Mouse (Mus musculus) ovary, postnatal 14 days (tissue): Measurements from ENCODE around the gene Ntrk2.
"Not testable (repeated sequence)": the region's sequence is repeated elsewhere in the genome, so short reads cannot be mapped to it uniquely, and the experiment has no call there.

Source experiments
- DNase-seq: peaks from one replicate; pipeline ENCODE4 v3.0.0; 2022; ENCODE audit warnings: low spot score

The Ntrk2 gene

DNA sequence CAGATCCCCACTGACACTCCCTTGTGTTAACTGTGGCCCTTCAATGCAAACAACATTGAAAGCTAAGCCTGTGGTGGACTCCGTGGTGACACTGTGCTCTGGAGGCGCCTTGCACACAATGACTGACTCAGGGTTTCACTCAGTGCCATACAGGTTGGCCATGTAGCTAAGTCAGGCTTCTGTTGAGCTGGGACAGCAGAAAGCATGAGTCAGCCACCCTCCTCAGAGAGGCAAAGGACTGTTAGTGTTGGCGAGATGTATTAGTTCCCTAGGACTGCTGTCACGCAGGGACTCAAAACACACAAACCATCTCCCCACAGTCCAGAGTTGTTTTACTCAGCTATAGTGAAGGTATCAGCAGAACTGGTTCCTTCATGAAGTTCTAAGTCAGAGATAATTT lies 245.8 kb downstream of the Ntrk2 start:
- no peak for DNase-seq

DNA sequence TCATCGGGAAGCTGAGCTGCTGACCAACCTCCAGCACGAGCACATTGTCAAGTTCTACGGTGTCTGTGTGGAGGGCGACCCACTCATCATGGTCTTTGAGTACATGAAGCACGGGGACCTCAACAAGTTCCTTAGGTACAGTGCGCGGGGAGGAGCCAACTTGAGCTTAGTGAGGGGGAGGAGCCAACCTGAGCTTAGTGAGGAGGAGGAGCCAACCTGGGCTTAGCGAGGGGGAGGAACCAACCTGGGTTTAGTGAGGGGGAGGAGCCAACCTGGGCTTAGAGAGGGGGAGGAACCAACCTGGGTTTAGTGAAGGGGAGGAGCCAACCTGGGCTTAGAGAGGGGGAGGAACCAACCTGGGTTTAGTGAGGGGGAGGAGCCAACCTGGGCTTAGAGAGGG lies 248.0 kb downstream of the Ntrk2 start:
- not testable (repeated sequence) for DNase-seq

DNA sequence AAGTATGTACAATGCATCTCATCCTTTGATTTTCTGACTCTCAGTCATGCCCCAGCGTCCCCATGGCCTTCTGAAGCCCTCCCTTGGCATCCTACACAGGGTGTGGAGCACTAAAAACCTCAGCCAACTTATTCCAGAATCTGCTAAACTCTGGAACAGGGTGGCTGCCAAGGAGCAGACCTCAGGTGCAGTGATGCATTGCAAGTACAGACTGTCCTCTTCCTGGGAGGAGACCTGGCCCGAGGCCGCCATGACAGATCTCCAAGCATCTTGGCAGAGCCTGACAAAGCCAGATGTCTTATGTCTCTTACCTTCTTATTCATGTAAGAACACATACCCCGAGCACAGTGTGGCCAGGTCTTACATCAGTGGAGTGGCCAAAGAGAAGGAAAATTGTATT lies 250.5 kb downstream of the Ntrk2 start:
- DNase-seq: no peak

- DNase-seq: no peak
Observed at GRCm38 (mm10) chr13:59057886-59058285, 251.5 kb downstream of the Ntrk2 start.

- DNase-seq: no peak
Observed at GRCm38 (mm10) chr13:59059118-59059517, 252.7 kb downstream of the Ntrk2 start.

DNA sequence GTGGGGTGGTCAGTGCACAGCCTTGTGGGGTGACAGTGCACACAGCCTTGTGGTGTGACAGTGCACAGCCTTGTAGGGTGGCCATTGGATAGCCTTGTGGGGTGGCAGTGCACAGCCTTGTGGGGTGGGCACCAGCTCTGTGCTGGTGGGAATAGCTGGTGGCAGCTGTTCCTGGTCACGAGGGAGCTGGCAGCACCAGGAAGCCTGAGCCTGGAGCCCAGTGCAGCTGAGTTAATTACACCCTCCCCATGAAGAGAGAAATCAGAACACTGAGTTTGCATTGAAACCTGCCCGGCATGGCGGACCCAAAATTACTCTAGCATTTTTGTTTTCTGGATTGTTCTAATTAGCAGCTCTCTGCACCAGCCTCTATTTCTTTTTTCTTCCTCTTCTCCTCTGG lies 259.3 kb downstream of the Ntrk2 start:
- no peak for DNase-seq

- DNase-seq: peak; percentile 77
Observed at GRCm38 (mm10) chr13:59073635-59074256, 267.4 kb downstream of the Ntrk2 start.

- no peak for DNase-seq
Observed at GRCm38 (mm10) chr13:59076489-59076888, 270.1 kb downstream of the Ntrk2 start.

GRCm38 (mm10) chr13:59079761-59080461 lies 273.5 kb downstream of the Ntrk2 start:
- DNase-seq: no peak

GRCm38 (mm10) chr13:59080468-59080867 lies 274.1 kb downstream of the Ntrk2 start:
- DNase-seq: no peak

DNA sequence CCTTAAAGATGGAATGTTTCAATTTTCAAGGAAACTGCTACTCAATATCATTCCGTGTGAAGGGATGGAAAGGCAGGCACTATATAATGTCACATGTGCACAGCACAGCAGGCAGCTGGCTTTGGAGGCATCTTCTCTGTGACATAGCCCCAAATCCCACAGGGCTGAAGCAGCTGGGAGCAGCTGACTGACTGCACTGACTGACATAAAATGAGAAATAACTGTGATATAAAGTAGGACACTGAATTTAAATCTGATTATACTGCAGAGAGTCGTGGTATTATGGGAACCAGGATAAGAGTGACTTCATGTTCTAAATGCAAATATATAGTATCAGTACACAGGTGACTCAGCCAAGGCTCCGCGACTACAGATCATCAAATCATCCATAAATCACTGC lies 282.6 kb downstream of the Ntrk2 start:
- DNase-seq: no peak

DNA sequence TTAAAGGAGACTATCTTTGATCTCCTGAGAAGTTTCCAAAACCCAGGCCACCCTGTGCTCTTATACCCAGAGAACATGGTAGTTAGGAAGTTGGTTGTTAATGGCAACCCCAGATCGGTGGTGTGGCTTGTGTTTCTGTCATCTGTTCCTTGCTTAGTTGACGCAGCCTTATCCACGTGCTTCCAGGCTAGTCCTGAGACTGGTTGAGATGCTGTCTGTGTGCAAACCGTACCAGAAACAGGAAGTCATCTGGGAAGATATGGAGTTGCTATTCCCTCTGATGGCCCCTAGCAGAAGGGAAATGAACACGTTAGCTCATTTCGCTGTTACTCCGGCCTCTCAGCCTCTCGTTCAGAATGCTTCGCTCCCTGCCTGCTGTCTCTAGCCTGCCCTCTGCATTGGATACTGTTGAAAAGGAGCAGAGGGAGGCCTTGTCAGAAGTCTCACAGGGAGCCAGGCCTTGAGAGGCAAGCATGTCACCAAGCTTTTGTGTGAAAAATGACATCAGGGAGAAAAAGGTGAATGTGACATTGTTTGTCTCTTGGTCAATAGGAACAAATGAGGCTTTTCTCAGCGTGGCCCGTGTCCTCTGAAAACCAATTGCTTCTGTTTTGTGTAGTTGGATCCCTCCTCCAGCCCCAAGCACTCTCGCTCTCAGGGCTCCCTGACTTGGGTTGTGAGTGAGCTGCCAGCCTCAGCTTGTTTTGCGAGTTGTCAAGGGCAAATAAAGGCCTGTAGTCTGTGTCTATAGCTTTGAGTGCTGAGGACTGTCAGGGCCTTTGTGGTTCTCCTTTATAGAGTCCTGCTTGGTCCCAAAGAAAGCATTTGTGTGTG lies 285.0 kb downstream of the Ntrk2 start:
- no peak for DNase-seq

- DNase-seq: no peak
Observed at GRCm38 (mm10) chr13:59092045-59092857, 285.9 kb downstream of the Ntrk2 start.

GRCm38 (mm10) chr13:59092858-59093154 lies 286.4 kb downstream of the Ntrk2 start:
- DNase-seq: no peak

GRCm38 (mm10) chr13:59094722-59095121 lies 288.4 kb downstream of the Ntrk2 start:
- no peak for DNase-seq

DNA sequence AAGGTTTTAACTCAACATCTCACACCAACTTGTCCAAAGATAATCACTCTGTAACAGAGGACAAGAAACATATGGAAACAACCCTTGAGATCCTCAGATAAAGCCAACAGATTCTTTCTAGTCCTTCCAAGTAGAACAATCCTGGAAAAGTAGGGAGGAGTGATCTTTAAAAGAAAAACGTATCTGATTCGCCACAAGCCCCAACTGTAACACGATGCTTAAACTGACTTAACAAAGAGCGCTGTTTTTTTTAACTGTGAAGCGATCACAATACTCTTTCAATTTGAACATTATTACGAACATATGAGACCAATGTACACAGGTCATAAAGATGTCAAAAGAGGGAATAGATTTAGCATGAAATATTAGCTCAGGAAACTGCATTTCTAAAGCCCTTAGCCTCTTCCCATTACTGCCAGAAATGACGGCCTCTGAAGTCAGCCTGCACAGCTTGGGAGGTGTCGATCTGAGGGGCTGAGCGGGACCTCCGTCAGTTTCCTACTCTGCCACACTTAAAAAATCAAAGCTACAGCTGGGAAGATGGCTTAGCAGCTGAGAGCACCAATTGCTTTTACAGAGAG lies 289.5 kb downstream of the Ntrk2 start:
- DNase-seq: no peak

GRCm38 (mm10) chr13:59100086-59100485 lies 293.7 kb downstream of the Ntrk2 start:
- no peak for DNase-seq

- DNase-seq: not testable (repeated sequence)
Observed at GRCm38 (mm10) chr13:59107791-59108190, 301.4 kb downstream of the Ntrk2 start.

- DNase-seq: no peak
Observed at GRCm38 (mm10) chr13:59110107-59110506, 303.7 kb downstream of the Ntrk2 start.

GRCm38 (mm10) chr13:59114684-59115083 lies 308.3 kb downstream of the Ntrk2 start:
- DNase-seq: no peak

- no peak for DNase-seq
Observed at GRCm38 (mm10) chr13:59115551-59115950, 309.2 kb downstream of the Ntrk2 start.

DNA sequence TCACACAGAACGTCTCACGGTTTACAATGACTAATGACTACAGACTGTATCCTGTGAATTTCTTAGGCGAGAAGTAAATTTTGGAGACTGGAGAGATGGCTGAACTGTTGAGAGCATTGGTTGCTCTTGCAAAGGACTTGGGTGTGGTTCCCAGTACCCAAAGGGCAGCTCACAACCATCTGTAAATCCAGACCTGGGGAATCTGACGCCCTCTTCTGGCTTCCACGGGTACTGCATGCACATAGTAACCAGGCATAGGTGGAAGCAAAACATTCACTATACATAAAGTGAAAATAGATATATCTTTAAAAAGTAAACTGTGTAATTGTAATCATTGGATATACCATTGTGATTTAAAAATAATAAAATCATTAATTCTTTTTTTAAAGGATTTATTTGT lies 310.9 kb downstream of the Ntrk2 start:
- no peak for DNase-seq
